Mouse (Mus musculus): Measurements from ENCODE around the gene Vps37c. TPM values are rescaled to one million over a fixed set of nuclear protein-coding genes. Genes with fewer than 3 reads are reported as not detected.

The Vps37c gene
- polyA plus RNA-seq (2012; rRNA removed), result 21.5 and 23.0 TPM in 2 replicates

DNA sequence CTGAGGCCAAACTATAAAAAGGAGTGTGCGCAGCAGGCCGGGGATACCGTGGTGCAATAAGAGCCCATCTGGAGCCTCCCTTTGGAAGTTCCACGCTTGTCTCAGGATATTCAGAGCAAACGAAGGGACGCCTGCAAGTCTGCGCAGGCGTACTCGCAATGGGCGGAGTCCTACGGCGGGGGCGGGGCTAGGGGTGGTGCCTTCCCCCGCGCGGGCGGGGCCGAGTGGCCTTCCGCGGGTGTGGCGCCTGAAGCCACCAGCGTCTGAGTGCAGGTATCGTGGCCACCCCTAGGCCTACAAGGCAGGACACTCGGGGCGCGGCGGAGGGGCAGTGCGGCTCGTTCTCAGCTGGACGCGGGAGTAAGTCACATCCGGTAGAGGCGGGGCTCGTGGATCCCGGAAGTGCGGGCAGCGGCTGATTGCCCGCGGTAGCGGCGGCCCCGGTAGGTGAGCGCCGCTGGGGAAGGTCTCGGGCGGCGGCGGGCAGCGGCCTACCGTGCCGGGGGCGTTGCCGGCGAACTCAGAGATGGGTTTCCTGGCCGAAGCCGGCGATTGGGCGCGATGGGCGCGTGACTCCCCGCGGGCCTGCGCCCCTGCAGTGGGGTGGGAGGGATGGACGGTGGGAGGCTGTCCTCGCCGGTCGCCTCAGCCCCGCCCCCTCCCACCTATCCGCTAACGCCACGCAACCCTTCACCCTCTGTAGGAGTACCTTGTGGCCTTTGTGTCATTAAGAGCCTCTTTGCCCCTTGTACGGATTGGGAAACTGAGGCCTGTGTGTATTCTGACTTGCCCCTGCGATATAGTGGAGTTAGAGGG is at the start of gene Vps37c:
Gene Vps37c (plus strand): TSS at position 199 of the 816 bp plus-strand sequence.

DNA sequence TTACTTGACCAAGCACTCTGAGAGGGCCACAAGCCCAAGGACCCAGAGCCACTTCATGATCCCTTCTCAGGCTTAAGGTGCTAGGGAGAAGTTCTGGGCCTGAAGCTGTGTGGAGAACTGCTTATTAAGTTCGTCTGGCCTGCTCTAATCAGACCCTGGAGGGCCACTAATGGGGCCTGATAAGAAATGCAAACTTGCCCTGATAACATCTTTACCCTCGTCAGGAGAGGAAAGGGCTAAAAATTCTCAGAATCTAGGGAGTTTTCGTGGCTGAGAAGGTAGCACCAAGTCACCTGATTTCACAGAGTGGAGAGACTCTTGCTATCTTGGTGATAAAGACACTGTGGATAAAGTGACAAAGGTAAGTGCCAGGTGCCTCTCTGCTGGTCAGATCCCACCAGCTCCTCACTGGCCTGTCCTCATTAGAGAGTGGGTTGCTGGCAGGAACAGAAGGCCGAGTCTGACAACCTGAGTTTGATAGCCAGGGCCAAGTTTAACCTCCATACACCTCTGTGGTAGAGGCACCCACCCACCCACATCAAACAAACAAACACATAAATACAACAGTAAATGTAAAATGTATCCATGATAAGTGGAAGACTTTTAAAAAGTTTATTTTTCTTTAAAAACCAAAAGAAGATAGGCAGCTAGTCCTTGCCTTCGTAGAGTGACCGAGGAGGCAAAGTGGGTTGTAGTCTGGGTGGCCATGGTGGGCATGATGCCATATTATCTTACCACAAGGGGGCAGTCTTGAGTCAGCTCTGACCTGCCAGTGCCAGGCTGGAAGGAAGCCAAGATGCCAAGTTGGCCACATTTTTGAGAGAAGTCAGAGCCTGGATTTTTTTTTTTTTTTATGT is 10.4 kb upstream of the Vps37c start, which contains the start of gene Pga5:
Gene Pga5 (minus strand): TSS at position 157 of the 857 bp plus-strand sequence.

DNA sequence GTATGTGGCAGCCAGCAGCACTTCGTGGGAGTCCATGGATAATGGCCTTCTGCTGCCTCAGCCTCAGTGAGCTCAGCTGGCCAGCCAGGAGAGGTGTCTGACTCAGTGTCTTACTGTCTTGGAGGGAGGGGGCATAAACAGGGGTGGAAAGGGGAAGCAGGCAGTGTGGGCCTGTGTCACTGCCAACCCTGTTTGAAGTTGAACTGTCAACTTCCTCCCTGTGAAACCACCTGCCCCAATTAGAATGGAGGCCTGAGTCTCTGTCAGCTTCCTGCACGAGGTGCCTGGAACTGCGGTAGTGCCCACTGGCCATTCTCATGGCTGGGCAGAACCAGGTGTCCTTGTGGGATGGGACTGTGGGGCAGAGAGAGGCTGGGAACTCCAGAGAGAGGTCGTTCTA is 50.3 kb downstream of the Vps37c start, which contains the start of gene Cd5:
Gene Cd5 (minus strand): TSS at position 192 of the 400 bp plus-strand sequence.

Other genes with a start within 250 kb of the Vps37c start
- gene Lrrc10b, start 231.3 kb upstream of the Vps37c start, polyA plus RNA-seq (2012; rRNA removed), result 10.3 and 15.4 TPM in 2 replicates
- 0.17 and 0.18 TPM in 2 replicates for gene Ppp1r32, start 205.8 kb upstream of the Vps37c start, polyA plus RNA-seq (2012; rRNA removed)
- 8.9 and 10.5 TPM in 2 replicates for gene Cpsf7, start 163.5 kb upstream of the Vps37c start, polyA plus RNA-seq (2012; rRNA removed)
- 3.5 and 3.6 TPM in 2 replicates for gene Sdhaf2, start 162.6 kb upstream of the Vps37c start, polyA plus RNA-seq (2012; rRNA removed)
- gene Tmem216, start 132.5 kb upstream of the Vps37c start, polyA plus RNA-seq (2012; rRNA removed), result 4.7 and 5.8 TPM in 2 replicates
- 16.8 and 17.4 TPM in 2 replicates for gene Cyb561a3, start 111.6 kb upstream of the Vps37c start, polyA plus RNA-seq (2012; rRNA removed)
- 3.2 and 3.5 TPM in 2 replicates for gene Tmem138, start 111.4 kb upstream of the Vps37c start, polyA plus RNA-seq (2012; rRNA removed)
- gene Ddb1, start 83.4 kb upstream of the Vps37c start, polyA plus RNA-seq (2012; rRNA removed), result 25.3 and 35.1 TPM in 2 replicates
- 3.3 and 3.8 TPM in 2 replicates for gene Tkfc, start 83.1 kb upstream of the Vps37c start, polyA plus RNA-seq (2012; rRNA removed)
- gene Vwce, start 54.5 kb upstream of the Vps37c start, polyA plus RNA-seq (2012; rRNA removed), result 0.05 and 0.08 TPM in 2 replicates
- 87.4 and 147 TPM in 2 replicates for gene Pga5, start 10.7 kb upstream of the Vps37c start, polyA plus RNA-seq (2012; rRNA removed)
- 0.45 and 0.65 TPM in 2 replicates for gene Cd5, start 50.3 kb downstream of the Vps37c start, polyA plus RNA-seq (2012; rRNA removed)
- gene Cd6, start 141.3 kb downstream of the Vps37c start, polyA plus RNA-seq (2012; rRNA removed), result 0.11 and 0.15 TPM in 2 replicates
- 4.0 and 6.0 TPM in 2 replicates for gene Slc15a3, start 151.0 kb downstream of the Vps37c start, polyA plus RNA-seq (2012; rRNA removed)
- 13.8 and 14.4 TPM in 2 replicates for gene Tmem132a, start 181.2 kb downstream of the Vps37c start, polyA plus RNA-seq (2012; rRNA removed)
- gene Tmem109, start 193.3 kb downstream of the Vps37c start, polyA plus RNA-seq (2012; rRNA removed), result 64.5 and 67.6 TPM in 2 replicates
- gene Prpf19, start 206.5 kb downstream of the Vps37c start, polyA plus RNA-seq (2012; rRNA removed), result 76.8 and 77.7 TPM in 2 replicates
- gene Zp1, start 231.9 kb downstream of the Vps37c start, polyA plus RNA-seq (2012; rRNA removed), result not detected in 2 replicates
- gene Ptgdr2, start 248.4 kb downstream of the Vps37c start, polyA plus RNA-seq (2012; rRNA removed), result 0.10 TPM in 2 replicates

All from stomach, adult 2 months (tissue).